Mouse (Mus musculus): ENCODE results near the gene Hes5. TPM values are rescaled to one million over a fixed set of nuclear protein-coding genes. Genes with fewer than 3 reads are reported as not detected.
A peak's percentile ranks its signal among the peaks of the same experiment; 100 is the strongest.

Gene Hes5
- polyA plus RNA-seq, 1 experiment, result not detected

DNA sequence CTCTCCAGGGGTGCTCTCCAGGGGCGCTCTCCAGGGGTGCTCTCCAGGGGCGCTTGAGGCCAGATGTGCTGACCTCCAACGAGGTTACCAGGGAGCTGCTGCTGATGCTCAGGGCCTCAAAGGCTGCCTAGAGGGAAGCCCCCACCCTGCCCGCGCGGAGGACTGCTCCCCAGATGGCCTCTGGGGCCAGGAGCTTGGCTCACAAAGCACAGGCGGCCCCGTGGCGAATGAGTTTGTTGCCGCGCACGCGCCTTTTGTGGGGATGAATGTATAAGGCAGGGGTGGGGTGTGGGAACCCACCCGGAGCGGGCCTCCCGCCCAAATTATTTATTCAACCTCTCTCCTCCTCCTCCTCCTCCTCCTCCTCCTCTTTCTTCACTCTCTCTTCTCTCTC lies 11.1 kb upstream of the Hes5 start:
- WGBS, result 14% methylated on average over 16 of the region's 16 CpGs
- 0 out of 2 replicates have a peak, but pooled peaks cover 3% of the 10 kb centered on the region for H3K4me1 ChIP-seq (ENCODE audit: control insufficient read depth, insufficient read depth, low read length)
- no peak for DNase-seq
- TF ChIP-seq CTCF (IDR thresholded peaks at IDR 0.05; ENCODE audit: insufficient read depth, low read length) (no peak), POLR2A (IDR thresholded peaks at IDR 0.05; ENCODE audit: borderline replicate concordance, extremely low read depth, low read depth, low read length) (no peak)
- H3K4me3 ChIP-seq (replicated peaks; ENCODE audit: extremely low read depth, low read depth, low read length), result no peak overlapping the region

- 3% methylated on average over 26 of the region's 26 CpGs for WGBS
- H3K4me1 ChIP-seq (ENCODE audit: control insufficient read depth, insufficient read depth, low read length), result no peaks in the 10 kb centered on the region
- no peak for TF ChIP-seq POLR2A (IDR thresholded peaks at IDR 0.05; ENCODE audit: borderline replicate concordance, extremely low read depth, low read depth, low read length)
- TF ChIP-seq CTCF (IDR thresholded peaks at IDR 0.05; ENCODE audit: insufficient read depth, low read length), result no peak
- no peak overlapping the region for H3K4me3 ChIP-seq (replicated peaks; ENCODE audit: extremely low read depth, low read depth, low read length)
- no peak for DNase-seq
These were observed 8.1 kb upstream of the Hes5 start for GRCm38 (mm10) chr4:154952461-154953241.

DNA sequence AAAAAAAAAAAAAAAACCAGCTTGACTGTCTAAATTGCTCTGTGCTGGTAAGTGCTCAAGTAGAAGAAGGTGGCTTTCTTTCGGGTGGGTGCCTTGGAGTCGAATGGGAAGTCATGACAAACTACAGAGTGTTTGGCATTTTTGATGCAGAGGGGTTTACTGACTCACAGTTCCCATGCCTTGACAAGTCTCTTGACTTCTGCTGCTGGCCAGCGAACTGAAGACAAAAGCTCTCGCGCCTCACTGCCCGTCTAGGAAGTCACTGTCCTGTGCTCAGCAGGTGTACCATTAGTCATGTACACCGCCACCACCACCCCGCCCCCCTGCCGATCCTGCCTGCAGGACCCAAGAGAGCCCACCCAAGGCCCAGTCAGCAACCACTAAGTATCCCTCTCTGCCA lies 4.1 kb upstream of the Hes5 start:
- WGBS, result 53% methylated on average over 9 of the region's 9 CpGs
- TF ChIP-seq POLR2A (IDR thresholded peaks at IDR 0.05; ENCODE audit: borderline replicate concordance, extremely low read depth, low read depth, low read length), result no peak
- DNase-seq, result no peak
- 0 out of 2 replicates have a peak, but pooled peaks cover 2% of the 10 kb centered on the region for H3K4me1 ChIP-seq (ENCODE audit: control insufficient read depth, insufficient read depth, low read length)
- H3K4me3 ChIP-seq (replicated peaks; ENCODE audit: extremely low read depth, low read depth, low read length), result no peak overlapping the region

DNA sequence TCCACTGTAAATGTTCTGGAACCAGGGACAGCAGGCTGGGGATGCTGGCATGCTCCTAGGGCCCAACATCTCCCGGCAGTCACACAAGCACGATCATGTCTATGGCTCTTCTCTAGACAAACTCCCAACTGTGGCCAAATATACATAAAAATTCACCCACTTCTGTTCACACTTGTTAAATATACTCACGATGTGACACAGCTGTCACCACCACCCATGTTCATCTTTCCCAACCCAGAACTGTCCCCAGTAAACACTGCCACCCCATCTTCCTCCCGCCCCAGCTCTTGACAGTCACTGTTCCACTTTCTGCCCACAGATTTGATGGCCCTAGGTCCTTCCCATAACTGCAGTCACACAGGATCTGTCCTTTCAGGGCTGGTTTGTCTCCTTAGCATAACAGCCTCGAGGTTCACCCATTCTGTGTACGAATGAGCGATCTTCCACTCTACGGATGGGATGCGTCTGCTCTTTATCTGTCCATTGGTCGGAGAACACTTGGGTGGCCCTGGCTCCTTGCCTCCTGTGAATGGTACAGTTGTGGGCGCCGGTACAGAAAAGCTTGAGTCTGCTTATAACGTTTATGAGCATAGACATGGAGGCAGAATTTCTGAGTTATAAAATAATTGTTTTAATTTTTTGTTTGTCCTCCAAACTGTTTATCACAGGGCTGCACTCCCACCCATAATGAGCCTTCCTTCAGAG lies 3.3 kb upstream of the Hes5 start:
- Histone ChIP-seq H3K4me1 (ENCODE audit: control insufficient read depth, insufficient read depth, low read length) (0 out of 2 replicates have a peak, but pooled peaks cover 2% of the 10 kb centered on the region), H3K4me3 (replicated peaks; ENCODE audit: extremely low read depth, low read depth, low read length) (no peak overlapping the region)
- no peak for DNase-seq
- 54% methylated on average over 13 of the region's 13 CpGs for WGBS
- TF ChIP-seq CTCF (IDR thresholded peaks at IDR 0.05; ENCODE audit: insufficient read depth, low read length) (no peak), POLR2A (IDR thresholded peaks at IDR 0.05; ENCODE audit: borderline replicate concordance, extremely low read depth, low read depth, low read length) (no peak)

- TF ChIP-seq CTCF (IDR thresholded peaks at IDR 0.05; ENCODE audit: insufficient read depth, low read length) (no peak), POLR2A (IDR thresholded peaks at IDR 0.05; ENCODE audit: borderline replicate concordance, extremely low read depth, low read depth, low read length) (no peak)
- Histone ChIP-seq H3K4me3 (replicated peaks; ENCODE audit: extremely low read depth, low read depth, low read length) (no peak overlapping the region), H3K4me1 (ENCODE audit: control insufficient read depth, insufficient read depth, low read length) (0 out of 2 replicates have a peak, but pooled peaks cover 2% of the 10 kb centered on the region)
- 10% methylated on average over 15 of the region's 15 CpGs for WGBS
- no peak for DNase-seq
These were observed 2.6 kb upstream of the Hes5 start for GRCm38 (mm10) chr4:154958171-154958570.

DNA sequence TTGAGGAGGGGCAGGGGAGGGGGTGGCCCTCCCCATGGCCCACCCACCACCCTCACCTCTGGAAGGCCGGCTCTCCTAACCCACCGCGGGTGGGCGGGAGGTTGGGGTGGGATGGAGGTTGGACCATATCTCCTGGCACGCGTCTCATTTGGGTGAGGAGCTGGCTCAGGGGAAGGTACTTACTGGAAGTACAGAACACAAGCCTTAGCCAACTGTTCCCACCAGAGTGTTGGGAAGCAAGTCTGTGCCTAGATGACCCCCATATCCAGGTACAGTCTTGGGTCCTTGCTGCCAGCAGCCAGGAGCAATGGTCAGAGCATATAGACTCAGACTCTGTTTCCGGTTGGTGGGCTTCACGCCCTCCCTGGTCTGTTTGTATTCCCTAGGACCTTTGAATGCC lies 2.1 kb upstream of the Hes5 start:
- DNase-seq, result no peak
- 32% methylated on average over 8 of the region's 8 CpGs for WGBS
- 0 out of 2 replicates have a peak, but pooled peaks cover 2% of the 10 kb centered on the region for H3K4me1 ChIP-seq (ENCODE audit: control insufficient read depth, insufficient read depth, low read length)
- H3K4me3 ChIP-seq (replicated peaks; ENCODE audit: extremely low read depth, low read depth, low read length), result no peak overlapping the region
- TF ChIP-seq POLR2A (IDR thresholded peaks at IDR 0.05; ENCODE audit: borderline replicate concordance, extremely low read depth, low read depth, low read length), result no peak
- no peak for TF ChIP-seq CTCF (IDR thresholded peaks at IDR 0.05; ENCODE audit: insufficient read depth, low read length)

GRCm38 (mm10) chr4:154960021-154960689 lies 568 bp upstream of the Hes5 start:
- H3K4me1 ChIP-seq (ENCODE audit: control insufficient read depth, insufficient read depth, low read length), result peaks cover 2% of the 10 kb centered on the region; the same call in 1 of the 2 replicates
- 40% methylated on average over 20 of the region's 20 CpGs for WGBS
- TF ChIP-seq POLR2A (IDR thresholded peaks at IDR 0.05; ENCODE audit: borderline replicate concordance, extremely low read depth, low read depth, low read length) (no peak), CTCF (IDR thresholded peaks at IDR 0.05; ENCODE audit: insufficient read depth, low read length) (no peak)
- H3K4me3 ChIP-seq (replicated peaks; ENCODE audit: extremely low read depth, low read depth, low read length), result no peak overlapping the region
- no peak for DNase-seq

DNA sequence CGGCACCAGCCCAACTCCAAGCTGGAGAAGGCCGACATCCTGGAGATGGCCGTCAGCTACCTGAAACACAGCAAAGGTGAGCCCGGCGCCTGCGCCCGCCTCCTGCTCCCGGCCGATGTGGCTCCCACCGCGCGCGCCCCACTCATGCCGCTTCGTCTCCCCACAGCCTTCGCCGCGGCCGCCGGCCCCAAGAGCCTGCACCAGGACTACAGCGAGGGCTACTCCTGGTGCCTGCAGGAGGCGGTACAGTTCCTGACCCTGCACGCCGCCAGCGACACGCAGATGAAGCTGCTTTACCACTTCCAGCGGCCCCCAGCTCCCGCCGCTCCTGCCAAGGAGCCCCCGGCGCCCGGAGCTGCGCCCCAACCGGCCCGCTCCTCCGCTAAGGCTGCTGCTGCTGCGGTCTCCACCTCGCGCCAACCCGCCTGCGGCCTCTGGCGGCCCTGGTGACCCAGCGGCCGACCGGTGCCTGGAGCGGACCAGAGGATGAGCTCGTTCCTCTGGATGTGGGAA lies 559 bp downstream of the Hes5 start:
- peak; percentile 38 for DNase-seq
- WGBS, result 2% methylated on average over 46 of the region's 47 CpGs
- Histone ChIP-seq H3K4me1 (ENCODE audit: control insufficient read depth, insufficient read depth, low read length) (peaks cover 5% of the 10 kb centered on the region), H3K4me3 (replicated peaks; ENCODE audit: extremely low read depth, low read depth, low read length) (peak overlapping the region; percentile 42)
- no peak for TF ChIP-seq CTCF (IDR thresholded peaks at IDR 0.05; ENCODE audit: insufficient read depth, low read length)
- no peak for TF ChIP-seq POLR2A (IDR thresholded peaks at IDR 0.05; ENCODE audit: borderline replicate concordance, extremely low read depth, low read depth, low read length)

DNA sequence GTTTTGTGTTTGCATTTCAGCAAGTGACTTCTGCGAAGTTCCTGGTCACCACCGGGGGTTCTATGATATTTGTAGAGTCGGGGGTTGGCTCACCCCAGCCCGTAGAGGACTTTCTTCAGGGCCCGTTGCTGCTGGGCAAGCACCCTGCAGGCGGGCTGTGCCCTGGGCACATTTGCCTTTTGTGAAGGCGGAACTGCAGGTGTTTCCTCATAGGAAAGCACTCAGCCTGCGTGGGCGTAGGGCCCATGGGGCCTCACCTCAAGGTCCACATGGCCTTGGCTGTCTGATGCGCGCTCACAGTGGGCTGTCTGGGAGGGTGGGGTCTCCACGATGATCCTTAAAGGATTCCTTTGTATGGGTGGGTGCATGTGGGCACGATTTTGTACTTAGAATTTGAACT lies 1.2 kb downstream of the Hes5 start:
- DNase-seq, result no peak
- Histone ChIP-seq H3K4me3 (replicated peaks; ENCODE audit: extremely low read depth, low read depth, low read length) (no peak overlapping the region), H3K4me1 (ENCODE audit: control insufficient read depth, insufficient read depth, low read length) (peaks cover 5% of the 10 kb centered on the region)
- 46% methylated on average over 13 of the region's 13 CpGs for WGBS
- TF ChIP-seq CTCF (IDR thresholded peaks at IDR 0.05; ENCODE audit: insufficient read depth, low read length), result no peak
- TF ChIP-seq POLR2A (IDR thresholded peaks at IDR 0.05; ENCODE audit: borderline replicate concordance, extremely low read depth, low read depth, low read length), result no peak
